10 mouse cellular contexts compared by ENCODE assay signal in genomic region chr2:122629871-122630270, GRCm38 (mm10). TPM values are rescaled to one million over a fixed set of nuclear protein-coding genes. Genes with fewer than 3 reads are reported as not detected.
DNase-seq lines count a peak whose midpoint lies in the region; ATAC-seq and TF ChIP-seq lines count a peak whose summit lies in the region.
"Had no signal": no experiment of that assay in that cellular context is flagged by ENCODE, and none has a peak within 500 bp of the region (broad histone marks: within the 10 kb centered on the region; RNA-seq: fewer than 3 reads in every experiment).

No protein-coding gene starts in this region.

- H3K27ac ChIP-seq in heart, adult 2 months, result peak overlapping the region; percentile 83
- no peak overlapping the region for H3K27ac ChIP-seq in cortical plate, adult 2 months (ENCODE audit: insufficient read depth, low read length)
- H3K27ac ChIP-seq in hindbrain, embryonic 15.5 days (replicated peaks), result peak overlapping the region; percentile 72; the same call in 1 of the 2 replicates
- 0 out of 2 replicates have a peak overlapping the region, but pooled peaks have one; percentile 11 for H3K27ac ChIP-seq in midbrain, embryonic 12.5 days (replicated peaks)

- WGBS in heart, adult 2 months, result 49% methylated on average over 6 of the region's 6 CpGs
- WGBS in hindbrain, embryonic 15.5 days, result 68% methylated on average over 6 of the region's 6 CpGs
- WGBS in midbrain, embryonic 12.5 days, result 65% methylated on average over 6 of the region's 6 CpGs

- intact Hi-C loops in heart, adult 2 months (cut with DNase I), result loop anchor here (1.0 to 10.0 kb wide), 6 partner anchors 61 to 285 kb away; partner anchors contain the start of gene Slc30a4
- intact Hi-C loops in heart, postnatal 25 days (cut with DNase I), result loop anchor here (1.0 to 10.0 kb wide), 4 partner anchors 61 to 255 kb away; no protein-coding TSS in a partner anchor

- no peak for ATAC-seq in hindbrain, embryonic 15.5 days (ENCODE audit: low FRiP score, low read depth)
- ATAC-seq in midbrain, embryonic 12.5 days (ENCODE audit: low FRiP score, low read depth), result no peak
- no peak for ATAC-seq in cerebellum, adult (ENCODE audit: insufficient number of reproducible peaks, low FRiP score, low TSS enrichment)

- peak overlapping the region; percentile 61 for H3K4me3 ChIP-seq in heart, adult 2 months
- peak overlapping the region; percentile 65; the same call in 1 of the 2 replicates for H3K4me3 ChIP-seq in cortical plate, adult 2 months (ENCODE audit: insufficient read depth, low read length)
- H3K4me3 ChIP-seq in hindbrain, embryonic 15.5 days, result peak overlapping the region; percentile 85
- H3K4me3 ChIP-seq in midbrain, embryonic 12.5 days, result peak overlapping the region; percentile 96; the same call in 1 of the 2 replicates

- peak overlapping the region; percentile 91 for H3K4me2 ChIP-seq in hindbrain, embryonic 15.5 days
- H3K4me2 ChIP-seq in midbrain, embryonic 12.5 days (replicated peaks), result peak overlapping the region; percentile 94

- no peak for TF ChIP-seq POLR2A in heart, adult 2 months (IDR thresholded peaks at IDR 0.05; ENCODE audit: insufficient read depth, low read depth, low read length)
- no peak for TF ChIP-seq POLR2A in cortical plate, adult 2 months (IDR thresholded peaks at IDR 0.05; ENCODE audit: extremely low read depth, insufficient read depth, low read length)

- no peak for DNase-seq in heart, adult 2 months
- no peak for DNase-seq in heart, postnatal 25 days (ENCODE audit: low spot score)
- DNase-seq in spleen, postnatal 14 days (ENCODE audit: low spot score in 2 of 2), result no peak
- no peak for DNase-seq in embryo, embryonic 11 days

- TF ChIP-seq CTCF in heart, adult 2 months (IDR thresholded peaks at IDR 0.05), result no peak
- no peak for TF ChIP-seq CTCF in cortical plate, adult 2 months (IDR thresholded peaks at IDR 0.05; ENCODE audit: extremely low read depth, insufficient read depth, low read length)

- peaks cover 4% of the 10 kb centered on the region; the same call in 1 of the 2 replicates for H3K36me3 ChIP-seq in heart, adult 2 months (ENCODE audit: control insufficient read depth, insufficient read depth, low read length)
- peaks cover 13% of the 10 kb centered on the region for H3K36me3 ChIP-seq in hindbrain, embryonic 15.5 days
- peaks cover 20% of the 10 kb centered on the region for H3K36me3 ChIP-seq in midbrain, embryonic 12.5 days

- no peaks in the 10 kb centered on the region for H3K9me3 ChIP-seq in hindbrain, embryonic 15.5 days
- no peaks in the 10 kb centered on the region for H3K9me3 ChIP-seq in midbrain, embryonic 12.5 days

- H3K79me2 ChIP-seq in heart, adult 2 months (replicated peaks; ENCODE audit: control insufficient read depth, insufficient read depth, low read length), result peaks cover 4% of the 10 kb centered on the region; the same call in 1 of the 2 replicates

- no peaks in the 10 kb centered on the region for H3K27me3 ChIP-seq in heart, adult 2 months (ENCODE audit: control insufficient read depth, insufficient read depth, low read length)
- H3K27me3 ChIP-seq in hindbrain, embryonic 15.5 days, result no peaks in the 10 kb centered on the region
- no peaks in the 10 kb centered on the region for H3K27me3 ChIP-seq in midbrain, embryonic 12.5 days

- no peak for TF ChIP-seq EP300 in heart, adult 2 months (IDR thresholded peaks at IDR 0.05; ENCODE audit: insufficient read depth, low read depth, low read length)

- peaks cover 4% of the 10 kb centered on the region for H3K4me1 ChIP-seq in heart, adult 2 months (ENCODE audit: control insufficient read depth, insufficient read depth, low read length)
- peaks cover 2% of the 10 kb centered on the region; the same call in 1 of the 2 replicates for H3K4me1 ChIP-seq in cortical plate, adult 2 months (ENCODE audit: control insufficient read depth, insufficient read depth, low read length)
- peaks cover 19% of the 10 kb centered on the region for H3K4me1 ChIP-seq in hindbrain, embryonic 15.5 days (replicated peaks)
- H3K4me1 ChIP-seq in midbrain, embryonic 12.5 days, result peaks cover 12% of the 10 kb centered on the region

- H3K9ac ChIP-seq in heart, adult 2 months (ENCODE audit: low read depth, low read length), result no peak overlapping the region
- H3K9ac ChIP-seq in hindbrain, embryonic 15.5 days, result peak overlapping the region; percentile 89
- peak overlapping the region; percentile 21; the same call in 1 of the 2 replicates for H3K9ac ChIP-seq in midbrain, embryonic 12.5 days (replicated peaks)

RNA-seq across cellular contexts. Expression of gene AA467197, which starts 6.9 kb away (rescaled TPM):
- under 1 TPM; 0.36 to 0.44 TPM for total RNA-seq in heart, adult 2 months (2021)
- polyA plus RNA-seq in heart, adult 2 months (2012; rRNA removed), result 0.38 TPM in 1 of 2 replicates, not detected in the other
- total RNA-seq in heart, postnatal 25 days (2021), result not detected
- 0.51 and 0.75 TPM in 2 replicates for polyA plus RNA-seq in cortical plate, adult 2 months (2012; rRNA removed)
- polyA plus RNA-seq in hindbrain, embryonic 15.5 days (2015; fragmentation: Nextera tagmentation; extraction: Ambion mirVana), result 0.42 and 0.53 TPM in 2 replicates
- polyA plus RNA-seq in midbrain, embryonic 12.5 days (2016; fragmentation: Nextera tagmentation; extraction: Ambion mirVana), result 0.26 and 0.43 TPM in 2 replicates
- polyA plus RNA-seq: adrenal gland, adult 2 months; embryonic facial prominence, embryonic 11.5 days had no signal

RNA-seq across cellular contexts. Expression of gene Gatm, which starts 18.8 kb away (rescaled TPM):
- 1 to 10 TPM; 3.1 to 3.3 TPM for total RNA-seq in heart, adult 2 months (2021)
- 4.4 and 4.7 TPM in 2 replicates for polyA plus RNA-seq in heart, adult 2 months (2012; rRNA removed)
- total RNA-seq in heart, postnatal 25 days (2021), result 1 to 10 TPM; 4.4 to 4.8 TPM
- 118 and 140 TPM in 2 replicates for polyA plus RNA-seq in cortical plate, adult 2 months (2012; rRNA removed)
- polyA plus RNA-seq in hindbrain, embryonic 15.5 days (2015; fragmentation: Nextera tagmentation; extraction: Ambion mirVana), result 42.2 and 46.9 TPM in 2 replicates
- 23.3 and 23.8 TPM in 2 replicates for polyA plus RNA-seq in midbrain, embryonic 12.5 days (2016; fragmentation: Nextera tagmentation; extraction: Ambion mirVana)
